Mouse (Mus musculus) megakaryocyte, embryonic 14.5 days (primary cell): Measurements from ENCODE around the gene Cbr2.

ENCODE experiments used
- FLI1 ChIP-seq: IDR thresholded peaks from 2 replicates; pipeline ENCODE4 v1.6.1; 2012; ENCODE audit warnings: low read length, inconsistent platforms, mixed read lengths
- GATA1 ChIP-seq: IDR thresholded peaks from 3 replicates; pipeline ENCODE4 v1.6.1; 2012; ENCODE audit warnings: mixed read lengths, low read length, inconsistent platforms, borderline replicate concordance

- TF ChIP-seq GATA1 (no peak), FLI1 (no peak)
Measured at GRCm38 (mm10) chr11:120740981-120741380, 9.1 kb upstream of the Cbr2 start.
